Mouse (Mus musculus) monocyte, adult 5-6 weeks (primary cell): Measurements from ENCODE around the gene R3hcc1l. TPM values are rescaled to one million over a fixed set of nuclear protein-coding genes. Genes with fewer than 3 reads are reported as not detected.

Experiments
- ATAC-seq: fragments of 153-309, 156-312 bp; replicated peaks from 2 replicates; pipeline ENCODE4 v1.8.0; 2017; ENCODE audit warnings: mild to moderate bottlenecking; ENCODE audit not compliant: low TSS enrichment, insufficient number of reproducible peaks, severe bottlenecking, poor library complexity, low FRiP score
- total RNA-seq: library from RNA; stranded (forward); fragments of 200-1000, 200-491, 200-594 nt; gene quantifications from 3 replicates; pipeline ENCODE4 v1.2.3, GENCODE M21; 2017

The R3hcc1l gene
- total RNA-seq, 1 experiment from 2014 or later = 78.7 TPM

DNA sequence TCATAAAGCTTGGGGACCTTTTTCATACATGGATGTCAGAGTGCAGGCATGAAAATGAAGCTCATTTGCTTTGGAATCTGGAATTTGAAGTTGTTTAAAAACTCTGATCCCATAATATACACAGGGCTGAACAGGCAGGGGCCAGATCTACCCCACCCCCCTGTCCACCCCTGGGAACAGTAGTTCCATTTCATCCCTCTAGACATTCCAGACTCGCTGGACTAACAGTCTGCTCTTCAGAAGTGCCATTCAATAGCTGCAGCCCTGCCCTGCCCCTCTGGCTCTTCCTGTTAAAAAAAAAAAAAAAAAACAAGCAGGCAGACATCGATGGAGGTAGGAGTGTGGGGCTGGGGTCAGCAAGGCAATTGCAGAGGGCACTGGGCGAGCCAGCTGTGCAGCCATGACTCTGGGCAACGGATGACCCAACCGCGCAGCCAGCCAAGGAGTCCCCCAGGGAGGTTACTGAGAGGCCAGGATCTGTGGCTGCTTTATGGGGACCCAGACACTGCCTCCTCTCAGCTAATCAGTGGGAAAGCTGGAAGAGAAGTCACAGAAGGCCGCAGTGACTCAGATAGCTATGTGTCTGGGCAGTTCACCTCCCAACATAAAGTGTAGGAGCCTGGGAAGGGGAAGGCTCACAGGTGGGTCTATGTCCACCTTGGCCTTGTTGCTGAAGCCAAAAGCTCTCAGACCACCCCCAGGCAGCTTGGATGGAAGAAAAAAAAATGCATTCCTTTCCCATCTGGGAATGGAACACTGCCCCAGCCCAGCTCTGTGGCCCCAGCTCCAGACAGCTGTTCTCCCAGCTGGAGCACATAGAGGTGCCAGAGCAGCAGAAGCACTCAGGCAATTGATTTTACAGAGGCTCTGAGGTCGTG is 120.3 kb downstream of the R3hcc1l start:
- ATAC-seq = no peak

DNA sequence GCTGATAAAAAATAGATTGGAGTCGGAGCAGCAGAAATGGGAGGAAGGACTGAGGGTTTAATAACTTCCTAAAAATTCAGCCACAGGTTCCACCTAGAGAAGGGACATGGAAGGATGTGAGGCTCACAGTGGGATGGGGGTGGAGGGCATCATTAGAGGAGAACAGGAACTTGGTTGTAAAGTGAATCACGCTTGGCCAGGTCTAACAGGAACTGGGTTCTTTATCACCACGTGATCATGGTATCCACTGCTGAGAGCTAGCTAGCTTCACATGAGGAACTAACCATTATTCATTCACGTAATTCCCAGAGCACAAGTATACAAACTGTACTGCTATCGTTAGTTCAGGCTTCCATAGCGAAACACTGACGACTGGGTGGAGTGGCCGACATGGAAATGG is 121.0 kb downstream of the R3hcc1l start:
- no peak for ATAC-seq

DNA sequence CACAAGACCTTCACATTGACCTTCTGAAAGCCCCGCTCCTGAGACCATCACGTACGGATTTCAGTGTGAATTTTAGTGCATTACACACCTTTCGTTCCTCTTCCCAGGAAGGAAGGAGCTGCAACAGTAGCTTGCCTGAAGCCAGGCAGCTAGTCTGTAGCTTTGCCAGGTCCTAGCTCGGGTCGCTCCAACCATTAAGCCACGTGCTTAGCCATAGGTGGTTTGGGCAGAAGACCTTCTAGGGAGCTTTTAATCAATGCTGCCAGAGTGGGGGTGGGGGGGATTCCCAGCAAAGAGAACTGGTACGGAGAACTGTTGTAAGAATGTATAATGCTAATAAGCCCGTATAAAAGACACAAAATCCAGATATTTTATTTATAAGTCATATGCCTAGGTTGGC is 121.7 kb downstream of the R3hcc1l start:
- ATAC-seq = no peak

Other genes with a start within 250 kb of the R3hcc1l start
- gene Crtac1, start 87.0 kb upstream of the R3hcc1l start, total RNA-seq = not detected in 3 replicates
- gene Loxl4, start 94.1 kb downstream of the R3hcc1l start, total RNA-seq = 0.11 TPM in 1 of 3 replicates, not detected in the others
- 0.58 to 1.6 TPM in 2 of 3 replicates, not detected in the other for gene Pyroxd2, start 234.0 kb downstream of the R3hcc1l start, total RNA-seq